Mouse (Mus musculus) macrophage (primary cell): Measurements from ENCODE around the gene Avpr2. TPM values are rescaled to one million over a fixed set of nuclear protein-coding genes. Genes with fewer than 3 reads are reported as not detected.

Experiments
- H3K27ac ChIP-seq: fragments of 350-480 bp; formaldehyde crosslinking; 2 replicates; pipeline ENCODE4 v1.9.0; 2021
- H3K36me3 ChIP-seq: fragments of 350-480 bp; formaldehyde crosslinking; 2 replicates; pipeline ENCODE4 v1.9.0; 2021; ENCODE audit errors: inconsistent target
- H3K4me3 ChIP-seq: fragments of 350-480 bp; formaldehyde crosslinking; 2 replicates; pipeline ENCODE4 v1.9.0; 2021; ENCODE audit errors: inconsistent target
- H3K79me2 ChIP-seq: fragments of 350-480 bp; formaldehyde crosslinking; 2 replicates; pipeline ENCODE4 v1.9.0; 2021; ENCODE audit errors: inconsistent target
- WGBS: methylation state at CpG from one replicate; pipeline ENCODE4 v1.1.7; 2026; ENCODE audit warnings: inconsistent platforms; ENCODE audit not compliant: missing documents; 5-methylcytosine and 5-hydroxymethylcytosine counted together
- polyA plus RNA-seq: library from polyadenylated mRNA; stranded (reverse); fragments of 250-400 nt; gene quantifications from 3 replicates; pipeline ENCODE4 v1.2.4, GENCODE M21; 2018; ENCODE audit warnings: inconsistent platforms

Gene Avpr2
- polyA plus RNA-seq, 1 experiment from 2014 or later = 0.04 TPM

DNA sequence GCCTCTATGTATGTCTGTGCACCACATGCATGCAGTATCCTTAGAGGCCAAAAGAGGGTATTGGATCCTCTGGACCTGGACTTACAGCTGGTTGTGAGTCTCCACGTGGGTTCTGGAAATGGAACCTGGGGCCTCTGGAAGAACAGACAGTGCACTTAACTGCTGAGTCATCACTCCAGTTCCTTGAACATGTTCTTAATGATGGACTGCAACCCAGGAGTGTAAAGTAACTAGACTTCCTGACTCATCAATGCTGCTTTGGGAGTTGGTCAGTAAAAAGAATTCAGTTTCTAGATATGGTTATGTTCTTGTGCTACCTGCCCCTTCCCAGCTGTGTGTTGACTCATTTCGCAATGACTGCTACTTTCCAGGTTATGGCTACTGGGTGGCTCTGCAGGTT is 40.0 kb downstream of the Avpr2 start:
- WGBS = 69% methylated on average over 2 of the region's 2 CpGs
- H3K4me3 ChIP-seq = no peak overlapping the region
- no peaks in the 10 kb centered on the region for H3K36me3 ChIP-seq
- H3K79me2 ChIP-seq = peaks cover 39% of the 10 kb centered on the region
- no peak overlapping the region for H3K27ac ChIP-seq

DNA sequence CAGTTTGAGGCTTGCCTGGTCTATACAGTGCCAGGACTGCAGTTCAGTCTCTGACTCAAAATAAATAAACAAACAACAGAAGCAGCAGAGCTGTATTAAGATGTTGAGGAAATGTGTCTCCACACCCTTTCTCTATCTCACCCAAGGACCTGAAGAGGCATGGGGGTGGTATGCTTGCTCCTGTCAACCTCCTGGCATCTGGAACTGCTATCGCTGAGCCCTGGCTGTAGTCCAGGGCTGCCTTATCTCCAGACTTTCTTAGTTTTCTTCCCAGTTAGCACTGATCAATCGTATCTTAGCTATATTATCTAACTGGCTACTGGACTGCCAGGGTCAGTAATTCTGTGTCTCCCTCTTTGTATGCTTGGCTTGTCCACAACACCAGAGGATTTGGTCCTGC is 50.0 kb downstream of the Avpr2 start:
- peaks cover 30% of the 10 kb centered on the region for H3K36me3 ChIP-seq

DNA sequence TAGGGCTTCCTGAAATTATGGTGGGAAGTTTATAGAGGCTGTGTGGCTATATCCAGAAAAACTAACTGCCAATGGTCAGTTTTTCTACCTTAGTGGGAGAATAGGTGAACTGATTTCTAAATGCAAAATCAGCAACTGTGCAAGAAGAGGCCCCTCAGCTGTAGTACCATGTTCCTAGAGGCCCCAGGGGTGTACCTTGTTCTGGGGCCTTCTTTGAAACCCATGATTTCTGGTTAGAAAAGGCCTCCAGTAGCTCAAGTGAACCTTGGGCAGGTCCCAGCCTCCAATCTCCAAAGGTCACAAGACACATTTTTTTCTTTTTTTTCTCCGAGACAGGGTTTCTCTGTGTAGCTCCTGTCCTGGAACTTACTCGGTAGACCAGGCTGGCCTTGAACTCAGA is 50.4 kb downstream of the Avpr2 start:
- Histone ChIP-seq H3K27ac (no peak overlapping the region), H3K79me2 (no peaks in the 10 kb centered on the region), H3K36me3 (peaks cover 30% of the 10 kb centered on the region), H3K4me3 (no peak overlapping the region)
- WGBS = no CpG with 5 or more reads among the region's 2 CpGs

More for the DNA sequence above, 50.0 kb downstream of the Avpr2 start:
- Histone ChIP-seq H3K79me2 (no peaks in the 10 kb centered on the region), H3K27ac (no peak overlapping the region), H3K4me3 (no peak overlapping the region)
- WGBS = 86% methylated on average over 2 of the region's 2 CpGs

Other genes with a start within 250 kb of the Avpr2 start
- 0.13 TPM in 1 of 3 replicates, not detected in the others for gene Pnck, start 232.0 kb upstream of the Avpr2 start, polyA plus RNA-seq
- gene Slc6a8, start 219.0 kb upstream of the Avpr2 start, polyA plus RNA-seq = 66.4 to 157 TPM (median 124 TPM) in 3 replicates
- 211 to 247 TPM (median 232 TPM) in 3 replicates for gene Bcap31, start 175.9 kb upstream of the Avpr2 start, polyA plus RNA-seq
- gene Abcd1, start 175.5 kb upstream of the Avpr2 start, polyA plus RNA-seq = 42.0 to 64.5 TPM (median 61.4 TPM) in 3 replicates
- 0.69 to 2.3 TPM (median 1.4 TPM) in 3 replicates for gene Plxnb3, start 135.0 kb upstream of the Avpr2 start, polyA plus RNA-seq
- 0.25 to 0.87 TPM (median 0.77 TPM) in 3 replicates for gene Srpk3, start 117.7 kb upstream of the Avpr2 start, polyA plus RNA-seq
- gene Idh3g, start 105.2 kb upstream of the Avpr2 start, polyA plus RNA-seq = 74.1 to 137 TPM (median 85.2 TPM) in 3 replicates
- 92.9 to 202 TPM (median 173 TPM) in 3 replicates for gene Ssr4, start 105.1 kb upstream of the Avpr2 start, polyA plus RNA-seq
- gene Pdzd4, start 67.1 kb upstream of the Avpr2 start, polyA plus RNA-seq = 0.07 to 0.10 TPM (median 0.09 TPM) in 3 replicates
- gene L1cam, start 4.0 kb downstream of the Avpr2 start, polyA plus RNA-seq = 0.94 to 1.8 TPM (median 1.1 TPM) in 3 replicates
- 13.2 to 18.0 TPM (median 14.5 TPM) in 3 replicates for gene Arhgap4, start 29.8 kb downstream of the Avpr2 start, polyA plus RNA-seq
- 15.6 to 28.5 TPM (median 20.5 TPM) in 3 replicates for gene Naa10, start 29.8 kb downstream of the Avpr2 start, polyA plus RNA-seq
- gene Renbp, start 38.7 kb downstream of the Avpr2 start, polyA plus RNA-seq = 146 to 221 TPM (median 206 TPM) in 3 replicates
- 43.0 to 62.9 TPM (median 54.1 TPM) in 3 replicates for gene Hcfc1, start 74.3 kb downstream of the Avpr2 start, polyA plus RNA-seq
- 56.5 to 75.1 TPM (median 66.5 TPM) in 3 replicates for gene Irak1, start 131.8 kb downstream of the Avpr2 start, polyA plus RNA-seq
- gene Opn1mw, start 235.4 kb downstream of the Avpr2 start, polyA plus RNA-seq = not detected in 3 replicates
- 13.0 to 16.3 TPM (median 15.6 TPM) in 3 replicates for gene Mecp2, start 243.3 kb downstream of the Avpr2 start, polyA plus RNA-seq